Mouse (Mus musculus) embryonic fibroblast, embryonic 13.5 days (primary cell): ENCODE results near the gene Atic. TPM values are rescaled to one million over a fixed set of nuclear protein-coding genes. Genes with fewer than 3 reads are reported as not detected.

ENCODE experiments used
- H3K27ac ChIP-seq: 2 replicates; pipeline ENCODE4 v1.5.1; 2012; ENCODE audit warnings: low read length, control low read depth, inconsistent platforms; ENCODE audit not compliant: insufficient read depth
- H3K4me1 ChIP-seq: 2 replicates; pipeline ENCODE4 v1.6.1; 2011; ENCODE audit warnings: low read length; ENCODE audit not compliant: control insufficient read depth, insufficient read depth
- H3K4me3 ChIP-seq: 2 replicates; pipeline ENCODE4 v1.5.1; 2011; ENCODE audit warnings: mild to moderate bottlenecking, control low read depth, low read length; ENCODE audit not compliant: insufficient read depth
- CTCF ChIP-seq: IDR thresholded peaks from 2 replicates; pipeline ENCODE4 v1.5.1; 2011; ENCODE audit warnings: mild to moderate bottlenecking, control low read depth, low read length, moderate library complexity, borderline replicate concordance; ENCODE audit not compliant: insufficient read depth
- POLR2A ChIP-seq: IDR thresholded peaks from 2 replicates; pipeline ENCODE4 v1.6.1; 2011; ENCODE audit warnings: low read depth, mild to moderate bottlenecking, control low read depth, low read length, moderate library complexity
- polyA plus RNA-seq: library from polyadenylated mRNA; stranded (reverse); fragments of >200 nt; gene quantifications from 2 replicates; pipeline ENCODE4 v1.2.4, GENCODE M21; 2011; ENCODE audit warnings: low read depth; ENCODE audit not compliant: missing spikeins, insufficient read length

Gene Atic
- polyA plus RNA-seq, 1 experiment: 73.8 TPM

GRCm38 (mm10) chr1:71621526-71621925, 64.6 kb downstream of the Atic start:
- Histone ChIP-seq H3K4me1 (no peaks in the 10 kb centered on the region; the same call in 1 of the 2 replicates), H3K4me3 (no peak overlapping the region), H3K27ac (no peak overlapping the region)
- TF ChIP-seq CTCF: no peak
- TF ChIP-seq POLR2A: no peak

- TF ChIP-seq CTCF (no peak), POLR2A (no peak)
- H3K4me3 ChIP-seq: no peak overlapping the region
- H3K27ac ChIP-seq: no peak overlapping the region
- H3K4me1 ChIP-seq: no peaks in the 10 kb centered on the region; the same call in 1 of the 2 replicates
These were observed 66.7 kb downstream of the Atic start for GRCm38 (mm10) chr1:71623625-71624024.

Other genes starting within 250 kb of the Atic start
- gene Abca12, start 142.2 kb upstream of the Atic start, polyA plus RNA-seq: 0.16 TPM in 1 of 2 replicates, not detected in the other
- gene Fn1, start 96.0 kb downstream of the Atic start, polyA plus RNA-seq: 3,197 and 4,910 TPM in 2 replicates